13 mouse cellular contexts compared by ENCODE assay signal in the genomic region with DNA sequence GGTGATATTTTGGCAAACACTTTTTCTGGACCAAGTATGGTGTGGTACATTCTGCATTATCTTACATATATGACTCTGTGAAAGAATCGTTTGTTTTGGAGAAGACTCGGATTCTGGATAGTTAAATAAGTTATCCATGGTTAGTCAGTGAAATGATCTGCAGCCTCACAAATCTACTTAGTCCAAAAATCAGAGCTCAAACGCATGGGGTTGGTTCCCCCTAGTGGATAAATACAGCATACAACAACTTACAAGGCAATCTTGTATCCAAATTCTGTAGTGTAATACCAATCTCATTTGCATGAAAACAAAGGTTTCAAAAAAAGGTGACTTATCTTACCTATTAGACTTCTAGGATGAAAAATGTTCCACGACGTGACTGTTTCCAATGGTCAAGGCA. TPM values are rescaled to one million over a fixed set of nuclear protein-coding genes. Genes with fewer than 3 reads are reported as not detected.
DNase-seq lines count a peak whose midpoint lies in the region; ATAC-seq and TF ChIP-seq lines count a peak whose summit lies in the region.
"Had no signal": no experiment of that assay in that cellular context is flagged by ENCODE, and none has a peak within 500 bp of the region (broad histone marks: within the 10 kb centered on the region; RNA-seq: fewer than 3 reads in every experiment).

No protein-coding gene starts in this region.

- no peak overlapping the region for H3K4me2 ChIP-seq in limb, embryonic 14.5 days (replicated peaks; ENCODE audit: low read depth, low read length, severe bottlenecking)
- H3K4me2 ChIP-seq: stomach, embryonic 15.5 days had no signal

- H3K27me3 ChIP-seq in limb, embryonic 14.5 days (ENCODE audit: control insufficient read depth, insufficient read depth, low read length) = no peaks in the 10 kb centered on the region
- H3K27me3 ChIP-seq in limb, embryonic 10.5 days (ENCODE audit: low read depth, poor library complexity, severe bottlenecking) = no peaks in the 10 kb centered on the region
- H3K27me3 ChIP-seq: stomach, embryonic 15.5 days had no signal

- ATAC-seq in limb, embryonic 14.5 days (ENCODE audit: low FRiP score, low read depth) = no peak
- ATAC-seq: CD4-positive, CD25-positive, alpha-beta regulatory T cell, adult 4 months had no signal

- H3K4me1 ChIP-seq in limb, embryonic 14.5 days (ENCODE audit: control insufficient read depth, insufficient read depth, low read length) = no peaks in the 10 kb centered on the region
- H3K4me1 ChIP-seq in limb, embryonic 10.5 days = no peaks in the 10 kb centered on the region
- H3K4me1 ChIP-seq: stomach, embryonic 15.5 days had no signal

- 38% methylated on average over 5 of the region's 5 CpGs for WGBS in limb, embryonic 14.5 days
- 43% methylated on average over 5 of the region's 5 CpGs for WGBS in limb, embryonic 10.5 days

- H3K9ac ChIP-seq in limb, embryonic 14.5 days (ENCODE audit: low read depth, low read length, severe bottlenecking) = no peak overlapping the region
- H3K9ac ChIP-seq: stomach, embryonic 15.5 days had no signal

- DNase-seq in embryo, embryonic 10 days (ENCODE audit: low spot score) = peak; percentile 6
- DNase-seq in embryo, embryonic 9.5 days (ENCODE audit: extremely low spot score) = no peak
- peak; percentile 4 for DNase-seq in limb, embryonic 14.5 days (ENCODE audit: low spot score)
- no peak for DNase-seq in limb, embryonic 10.5 days (ENCODE audit: low spot score)
- DNase-seq in MEL-GATA-1-ER (ENCODE audit: extremely low read depth, low read depth) = peak; percentile 25
- peak; percentile 0 for DNase-seq in hindlimb bud, embryonic 11.5 days (ENCODE audit: extremely low spot score, low read depth, low spot score)
- no peak for DNase-seq in heart, adult 9 months (ENCODE audit: low spot score in 2 of 2)
- DNase-seq in adrenal gland, postnatal 4 days (ENCODE audit: low spot score in 2 of 2) = no peak

- H3K4me3 ChIP-seq in limb, embryonic 14.5 days (replicated peaks; ENCODE audit: low read length) = no peak overlapping the region
- H3K4me3 ChIP-seq in limb, embryonic 10.5 days = no peak overlapping the region
- H3K4me3 ChIP-seq: stomach, embryonic 15.5 days had no signal

- H3K36me3 ChIP-seq in limb, embryonic 14.5 days (ENCODE audit: control insufficient read depth, insufficient read depth, low read length) = no peaks in the 10 kb centered on the region
- H3K36me3 ChIP-seq in limb, embryonic 10.5 days = no peaks in the 10 kb centered on the region
- H3K36me3 ChIP-seq: stomach, embryonic 15.5 days had no signal

- H3K27ac ChIP-seq in limb, embryonic 14.5 days (replicated peaks; ENCODE audit: low read depth, low read length) = no peak overlapping the region
- no peak overlapping the region for H3K27ac ChIP-seq in limb, embryonic 10.5 days
- H3K27ac ChIP-seq: stomach, embryonic 15.5 days had no signal

- no peaks in the 10 kb centered on the region for H3K9me3 ChIP-seq in limb, embryonic 14.5 days (ENCODE audit: control insufficient read depth, low read length)
- H3K9me3 ChIP-seq in limb, embryonic 10.5 days (replicated peaks) = no peaks in the 10 kb centered on the region
- H3K9me3 ChIP-seq: stomach, embryonic 15.5 days had no signal

- TF ChIP-seq POLR2A in limb, embryonic 14.5 days (IDR thresholded peaks at IDR 0.05; ENCODE audit: borderline replicate concordance, extremely low read depth, insufficient read depth, insufficient read length) = no peak

RNA-seq across cellular contexts. Expression of gene Olfr1499, which starts 0.4 kb away (rescaled TPM):
- polyA plus RNA-seq in limb, embryonic 14.5 days (2012; rRNA removed) = not detected in 2 replicates
- not detected in 2 replicates for polyA plus RNA-seq in limb, embryonic 14.5 days (2014; fragmentation: Nextera tagmentation; extraction: Ambion mirVana)
- polyA plus RNA-seq in limb, embryonic 10.5 days (2016; fragmentation: Nextera tagmentation; extraction: Ambion mirVana) = not detected in 2 replicates
- total RNA-seq in adrenal gland, postnatal 4 days (2021) = not detected
- polyA plus RNA-seq: CD4-positive, CD25-positive, alpha-beta regulatory T cell, adult 4 months; heart, embryonic 14.5 days; large intestine, adult 2 months; neural tube, embryonic 14.5 days; stomach, embryonic 15.5 days had no signal

RNA-seq across cellular contexts. Expression of gene Olfr1500, which starts 11.5 kb away (rescaled TPM):
- polyA plus RNA-seq in limb, embryonic 14.5 days (2012; rRNA removed) = not detected in 2 replicates
- not detected in 2 replicates for polyA plus RNA-seq in limb, embryonic 14.5 days (2014; fragmentation: Nextera tagmentation; extraction: Ambion mirVana)
- not detected in 2 replicates for polyA plus RNA-seq in limb, embryonic 10.5 days (2016; fragmentation: Nextera tagmentation; extraction: Ambion mirVana)
- not detected for total RNA-seq in adrenal gland, postnatal 4 days (2021)
- polyA plus RNA-seq: heart, embryonic 14.5 days; large intestine, adult 2 months; neural tube, embryonic 14.5 days; stomach, embryonic 15.5 days had no signal

RNA-seq across cellular contexts. Expression of gene Olfr1497, which starts 20.8 kb away (rescaled TPM):
- not detected in 2 replicates for polyA plus RNA-seq in limb, embryonic 14.5 days (2012; rRNA removed)
- polyA plus RNA-seq in limb, embryonic 14.5 days (2014; fragmentation: Nextera tagmentation; extraction: Ambion mirVana) = not detected in 2 replicates
- not detected in 2 replicates for polyA plus RNA-seq in limb, embryonic 10.5 days (2016; fragmentation: Nextera tagmentation; extraction: Ambion mirVana)
- not detected for total RNA-seq in adrenal gland, postnatal 4 days (2021)
- polyA plus RNA-seq: CD4-positive, CD25-positive, alpha-beta regulatory T cell, adult 4 months; heart, embryonic 14.5 days; large intestine, adult 2 months; neural tube, embryonic 14.5 days; stomach, embryonic 15.5 days had no signal

RNA-seq across cellular contexts. Expression of gene Olfr1501, which starts 31.7 kb away (rescaled TPM):
- not detected in 2 replicates for polyA plus RNA-seq in limb, embryonic 14.5 days (2012; rRNA removed)
- polyA plus RNA-seq in limb, embryonic 14.5 days (2014; fragmentation: Nextera tagmentation; extraction: Ambion mirVana) = not detected in 2 replicates
- not detected in 2 replicates for polyA plus RNA-seq in limb, embryonic 10.5 days (2016; fragmentation: Nextera tagmentation; extraction: Ambion mirVana)
- total RNA-seq in adrenal gland, postnatal 4 days (2021) = not detected
- polyA plus RNA-seq: CD4-positive, CD25-positive, alpha-beta regulatory T cell, adult 4 months; heart, embryonic 14.5 days; large intestine, adult 2 months; neural tube, embryonic 14.5 days; stomach, embryonic 15.5 days had no signal

RNA-seq across cellular contexts. Expression of gene Olfr1496, which starts 41.1 kb away (rescaled TPM):
- not detected in 2 replicates for polyA plus RNA-seq in limb, embryonic 14.5 days (2012; rRNA removed)
- not detected in 2 replicates for polyA plus RNA-seq in limb, embryonic 14.5 days (2014; fragmentation: Nextera tagmentation; extraction: Ambion mirVana)
- polyA plus RNA-seq in limb, embryonic 10.5 days (2016; fragmentation: Nextera tagmentation; extraction: Ambion mirVana) = not detected in 2 replicates
- total RNA-seq in adrenal gland, postnatal 4 days (2021) = not detected
- polyA plus RNA-seq: CD4-positive, CD25-positive, alpha-beta regulatory T cell, adult 4 months; heart, embryonic 14.5 days; large intestine, adult 2 months; neural tube, embryonic 14.5 days; stomach, embryonic 15.5 days had no signal

Comparison
In these comparisons a context has a peak if more than half of its experiments do, and no peak if none do; other contexts are left out.
1. DNase-seq: peak in embryo, embryonic 10 days (single experiment), limb, embryonic 14.5 days (single experiment), MEL-GATA-1-ER (single experiment) and hindlimb bud, embryonic 11.5 days (single experiment); none in embryo, embryonic 9.5 days (single experiment), limb, embryonic 10.5 days (single experiment), heart, adult 9 months (0 of 2) and adrenal gland, postnatal 4 days (0 of 2).